Mouse (Mus musculus): ENCODE measurements around the gene Olfr135. TPM values are rescaled to one million over a fixed set of nuclear protein-coding genes. Genes with fewer than 3 reads are reported as not detected.

Olfr135 gene
- polyA plus RNA-seq (2015; fragmentation: Nextera tagmentation; extraction: Ambion mirVana): not detected in 2 replicates

DNA sequence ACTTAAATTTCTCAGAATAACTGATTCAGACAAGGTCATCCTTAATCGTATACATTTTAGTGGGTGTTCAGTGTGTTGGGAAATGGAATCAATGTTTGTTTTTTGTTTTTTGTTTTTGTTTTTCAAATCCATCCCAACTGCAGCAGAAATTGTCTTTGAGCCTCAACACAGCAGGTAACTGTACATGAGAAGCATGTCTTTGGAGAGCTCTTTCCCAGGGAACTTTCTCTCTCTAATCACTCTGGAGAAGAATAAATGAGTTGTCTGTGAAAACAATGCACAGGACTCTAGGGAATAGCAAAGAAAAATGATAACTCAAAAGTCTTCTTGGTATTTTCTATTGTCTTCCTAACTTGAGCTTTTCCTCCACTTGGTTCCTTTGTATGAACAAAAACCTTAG is at the start of gene Olfr135:
Gene Olfr135, plus strand, starts transcription at position 301 of the 400 bp plus-strand sequence.
- ATAC-seq (ENCODE audit: insufficient number of reproducible peaks, low FRiP score, low TSS enrichment, low read depth): no peak
- no peaks in the 10 kb centered on the region for H3K27me3 ChIP-seq
- H3K36me3 ChIP-seq: no peaks in the 10 kb centered on the region
- H3K9me3 ChIP-seq (replicated peaks): no peaks in the 10 kb centered on the region
- H3K4me1 ChIP-seq: no peaks in the 10 kb centered on the region
- no peak within 1 kb of the TSS for H3K27ac ChIP-seq (replicated peaks)
- no peak within 1 kb of the TSS for H3K4me2 ChIP-seq (replicated peaks)
- H3K4me3 ChIP-seq (replicated peaks): no peak within 1 kb of the TSS
- H3K9ac ChIP-seq: no peak within 1 kb of the TSS
- WGBS: 86% methylated on average over 1 of the region's 1 CpGs

DNA sequence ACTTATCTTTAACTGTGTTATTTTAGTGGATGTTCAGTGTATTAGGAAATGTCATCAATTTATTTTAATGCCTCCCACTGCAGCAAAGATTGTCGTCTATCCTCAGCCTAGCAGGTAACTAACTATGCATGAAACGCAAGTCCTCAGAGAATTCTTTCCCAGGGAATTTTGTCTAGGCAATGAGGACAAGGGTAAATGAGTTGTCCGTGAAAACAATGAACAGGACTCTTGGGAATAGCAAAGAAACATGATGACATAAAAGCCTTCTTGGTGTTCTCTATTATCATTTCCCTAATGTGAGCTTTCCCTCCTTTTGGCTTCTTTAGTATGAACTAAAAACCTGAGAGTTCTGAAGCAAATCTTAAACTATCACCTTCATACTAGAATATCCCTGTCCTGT is 33.0 kb upstream of the Olfr135 start, which contains the start of gene Olfr134:
Gene Olfr134, plus strand, starts transcription at position 301 of the 400 bp plus-strand sequence.
- H3K4me3 ChIP-seq (replicated peaks): no peak within 1 kb of the TSS
- H3K27ac ChIP-seq (replicated peaks): no peak within 1 kb of the TSS
- 71% methylated on average over 3 of the region's 3 CpGs for WGBS
- no peak within 1 kb of the TSS for H3K4me2 ChIP-seq (replicated peaks)
- H3K9ac ChIP-seq: no peak within 1 kb of the TSS
- H3K36me3 ChIP-seq: no peaks in the 10 kb centered on the region
- no peaks in the 10 kb centered on the region for H3K27me3 ChIP-seq
- H3K9me3 ChIP-seq (replicated peaks): no peaks in the 10 kb centered on the region
- ATAC-seq (ENCODE audit: insufficient number of reproducible peaks, low FRiP score, low TSS enrichment, low read depth): no peak
- no peaks in the 10 kb centered on the region for H3K4me1 ChIP-seq

Other genes with a start within 250 kb of the Olfr135 start
- not detected in 2 replicates for gene Olfr129, start 144.3 kb upstream of the Olfr135 start, polyA plus RNA-seq (2015; fragmentation: Nextera tagmentation; extraction: Ambion mirVana)
- not detected in 2 replicates for gene Olfr130, start 140.4 kb upstream of the Olfr135 start, polyA plus RNA-seq (2015; fragmentation: Nextera tagmentation; extraction: Ambion mirVana)
- 0.11 TPM in 1 of 2 replicates, not detected in the other for gene Olfr131, start 115.6 kb upstream of the Olfr135 start, polyA plus RNA-seq (2015; fragmentation: Nextera tagmentation; extraction: Ambion mirVana)
- not detected in 2 replicates for gene Olfr132, start 69.8 kb upstream of the Olfr135 start, polyA plus RNA-seq (2015; fragmentation: Nextera tagmentation; extraction: Ambion mirVana)
- gene Olfr133, start 59.1 kb upstream of the Olfr135 start, polyA plus RNA-seq (2015; fragmentation: Nextera tagmentation; extraction: Ambion mirVana): not detected in 2 replicates
- gene Olfr134, start 32.9 kb upstream of the Olfr135 start, polyA plus RNA-seq (2015; fragmentation: Nextera tagmentation; extraction: Ambion mirVana): not detected in 2 replicates
- gene Olfr138, start 56.7 kb downstream of the Olfr135 start, polyA plus RNA-seq (2015; fragmentation: Nextera tagmentation; extraction: Ambion mirVana): not detected in 2 replicates
- gene Olfr137, start 103.2 kb downstream of the Olfr135 start, polyA plus RNA-seq (2015; fragmentation: Nextera tagmentation; extraction: Ambion mirVana): not detected in 2 replicates
- not detected in 2 replicates for gene Olfr136, start 125.5 kb downstream of the Olfr135 start, polyA plus RNA-seq (2015; fragmentation: Nextera tagmentation; extraction: Ambion mirVana)
- not detected in 2 replicates for gene Esp36, start 215.8 kb downstream of the Olfr135 start, polyA plus RNA-seq (2015; fragmentation: Nextera tagmentation; extraction: Ambion mirVana)

Data from embryonic facial prominence, embryonic 15.5 days (tissue).